Mouse (Mus musculus) liver, embryonic 14.5 days (tissue): Measurements from ENCODE around the gene Rgs13.

Source experiments
- CTCF ChIP-seq: IDR thresholded peaks from 2 replicates; pipeline ENCODE4 v1.5.1; 2016; ENCODE audit warnings: antibody characterized with exemption, low read depth, control low read depth
- EP300 ChIP-seq: IDR thresholded peaks from 2 replicates; pipeline ENCODE4 v1.6.1; 2016; ENCODE audit warnings: antibody characterized with exemption, low read depth

- TF ChIP-seq CTCF (no peak), EP300 (no peak)
Observed at GRCm38 (mm10) chr1:144206281-144207061, 29.3 kb upstream of the Rgs13 start.
